Mouse (Mus musculus): ENCODE measurements around the gene Hoxb7. TPM values are rescaled to one million over a fixed set of nuclear protein-coding genes. Genes with fewer than 3 reads are reported as not detected.

Hoxb7 gene
- total RNA-seq (2021), result 1 to 10 TPM in 1 of 2 experiments, under 1 TPM in 1; 0.28 to 1.1 TPM
- long read RNA-seq, experiment 1, partial matches to known transcripts, result 0 of 1 reads
- long read RNA-seq, experiment 1, other reads (novel, unspliced or antisense), result 0 of 1 reads
- long read RNA-seq, experiment 2, partial matches to known transcripts, result 0 of 4 reads
- long read RNA-seq, experiment 2, other reads (novel, unspliced or antisense), result 0 of 4 reads

GRCm38 (mm10) chr11:96285771-96286738, at the start of gene Hoxb7:
Gene Hoxb7, plus strand, starts transcription at chr11:96286623.
- DNase-seq, result no peak

GRCm38 (mm10) chr11:96240211-96240610, 46.2 kb upstream of the Hoxb7 start:
- no peak for DNase-seq

- DNase-seq, result no peak
Measured at GRCm38 (mm10) chr11:96250901-96251300, 35.5 kb upstream of the Hoxb7 start.

GRCm38 (mm10) chr11:96251480-96252031, 34.9 kb upstream of the Hoxb7 start:
- DNase-seq, result no peak

GRCm38 (mm10) chr11:96252541-96253120, 33.8 kb upstream of the Hoxb7 start:
- no peak for DNase-seq

GRCm38 (mm10) chr11:96254221-96254620, 32.2 kb upstream of the Hoxb7 start:
- no peak for DNase-seq

- no peak for DNase-seq
Measured at GRCm38 (mm10) chr11:96255111-96255995, 31.1 kb upstream of the Hoxb7 start.

- DNase-seq, result no peak
Measured at GRCm38 (mm10) chr11:96255996-96256445, 30.4 kb upstream of the Hoxb7 start.

- DNase-seq, result no peak
Measured at GRCm38 (mm10) chr11:96257141-96257540, 29.3 kb upstream of the Hoxb7 start.

GRCm38 (mm10) chr11:96259038-96259437, 27.4 kb upstream of the Hoxb7 start:
- DNase-seq, result no peak

- DNase-seq, result no peak
Measured at GRCm38 (mm10) chr11:96259511-96259910, 26.9 kb upstream of the Hoxb7 start.

GRCm38 (mm10) chr11:96260310-96260970, 26.0 kb upstream of the Hoxb7 start:
- DNase-seq, result no peak

- no peak for DNase-seq
Measured at GRCm38 (mm10) chr11:96261323-96261890, 25.0 kb upstream of the Hoxb7 start.

GRCm38 (mm10) chr11:96262262-96262830, 24.1 kb upstream of the Hoxb7 start:
- no peak for DNase-seq

- no peak for DNase-seq
Measured at GRCm38 (mm10) chr11:96263636-96264389, 22.6 kb upstream of the Hoxb7 start.

- no peak for DNase-seq
Measured at GRCm38 (mm10) chr11:96264390-96265020, 21.9 kb upstream of the Hoxb7 start.

- no peak for DNase-seq
Measured at GRCm38 (mm10) chr11:96265954-96266353, 20.5 kb upstream of the Hoxb7 start.

- no peak for DNase-seq
Measured at GRCm38 (mm10) chr11:96267021-96267920, 19.2 kb upstream of the Hoxb7 start.

All from gastrocnemius, postnatal 25 days (tissue).